Mouse (Mus musculus): Measurements from ENCODE around the gene Ttyh3.

Gene Ttyh3

GRCm38 (mm10) chr5:140609511-140610272 lies 39.1 kb downstream of the Ttyh3 start:
- no peak for DNase-seq (ENCODE audit: low spot score)

- no peak for DNase-seq (ENCODE audit: low spot score)
These were observed 40.2 kb downstream of the Ttyh3 start for GRCm38 (mm10) chr5:140608634-140609015.

DNA sequence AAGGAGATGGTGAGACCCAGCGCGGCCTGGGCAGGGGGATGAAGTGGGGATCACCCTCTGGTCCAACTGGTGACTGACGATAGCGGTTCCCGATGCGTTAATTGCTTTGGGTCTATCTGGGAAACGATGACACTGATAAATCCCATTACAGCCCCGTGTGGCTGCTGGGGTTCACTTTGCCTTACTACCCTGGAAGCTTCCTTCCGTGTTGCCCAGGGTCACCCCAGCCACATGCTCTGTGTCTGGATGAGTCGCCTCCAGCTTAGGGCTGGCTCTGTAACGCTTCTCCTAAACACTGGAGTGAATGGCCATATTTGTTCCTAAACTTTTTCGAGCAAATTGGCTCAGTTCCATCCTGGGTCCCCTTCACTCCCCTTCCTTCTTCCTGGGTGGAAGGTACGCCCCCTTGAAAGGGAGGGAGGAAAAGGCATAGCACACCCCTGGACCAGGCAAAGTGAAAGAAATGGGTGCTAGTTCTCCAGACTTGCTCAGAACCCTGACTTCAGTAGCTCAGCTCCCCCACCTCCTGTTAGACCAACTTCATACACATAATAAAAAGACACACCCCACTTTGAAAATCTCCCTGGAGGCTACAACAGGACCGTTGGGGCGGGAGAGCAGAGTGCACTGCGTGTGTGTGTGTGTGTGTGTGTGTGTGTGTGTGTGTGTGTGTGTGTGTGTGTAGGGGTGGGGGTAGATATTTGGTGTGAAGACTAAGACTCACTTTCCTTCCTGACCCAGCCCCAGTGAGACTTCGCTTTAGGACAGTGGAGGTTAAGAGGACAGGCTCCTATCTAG lies 40.8 kb downstream of the Ttyh3 start:
- DNase-seq (ENCODE audit: low spot score) = no peak

DNA sequence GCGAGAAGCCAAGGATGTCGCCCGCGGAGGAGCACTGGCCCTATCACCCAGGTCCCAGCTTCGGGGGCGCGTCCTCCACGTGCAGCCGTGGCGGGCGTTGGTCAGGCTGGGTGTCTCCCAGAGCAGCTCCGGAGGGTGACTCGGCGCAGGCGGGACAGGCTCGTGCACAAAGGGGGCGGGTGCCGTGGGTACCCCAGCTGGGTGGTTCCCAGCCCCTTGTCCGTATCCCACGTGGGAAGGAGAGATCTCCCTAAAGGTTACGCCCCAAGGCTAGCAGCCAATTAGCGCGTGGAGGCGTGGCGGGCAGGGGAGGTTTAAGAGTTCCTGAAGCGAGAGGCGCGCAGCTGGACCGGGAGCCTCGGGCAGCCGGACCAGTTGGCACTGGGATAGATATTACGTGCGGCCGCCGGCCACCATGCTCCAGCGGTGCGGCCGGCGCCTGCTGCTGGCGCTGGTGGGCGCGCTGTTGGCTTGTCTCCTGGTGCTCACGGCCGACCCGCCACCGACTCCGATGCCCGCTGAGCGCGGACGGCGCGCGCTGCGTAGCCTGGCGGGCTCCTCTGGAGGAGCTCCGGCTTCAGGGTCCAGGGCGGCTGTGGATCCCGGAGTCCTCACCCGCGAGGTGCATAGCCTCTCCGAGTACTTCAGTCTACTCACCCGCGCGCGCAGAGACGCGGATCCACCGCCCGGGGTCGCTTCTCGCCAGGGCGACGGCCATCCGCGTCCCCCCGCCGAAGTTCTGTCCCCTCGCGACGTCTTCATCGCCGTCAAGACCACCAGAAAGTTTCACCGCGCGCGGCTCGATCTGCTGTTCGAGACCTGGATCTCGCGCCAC lies 41.6 kb downstream of the Ttyh3 start, which contains the start of gene Lfng:
TSS of gene Lfng (plus strand) at position 320 of the 835 bp plus-strand sequence.
- DNase-seq (ENCODE audit: low spot score) = peak; percentile 91

GRCm38 (mm10) chr5:140606386-140606785 lies 42.4 kb downstream of the Ttyh3 start:
- no peak for DNase-seq (ENCODE audit: low spot score)

GRCm38 (mm10) chr5:140605228-140605627 lies 43.6 kb downstream of the Ttyh3 start:
- no peak for DNase-seq (ENCODE audit: low spot score)

DNA sequence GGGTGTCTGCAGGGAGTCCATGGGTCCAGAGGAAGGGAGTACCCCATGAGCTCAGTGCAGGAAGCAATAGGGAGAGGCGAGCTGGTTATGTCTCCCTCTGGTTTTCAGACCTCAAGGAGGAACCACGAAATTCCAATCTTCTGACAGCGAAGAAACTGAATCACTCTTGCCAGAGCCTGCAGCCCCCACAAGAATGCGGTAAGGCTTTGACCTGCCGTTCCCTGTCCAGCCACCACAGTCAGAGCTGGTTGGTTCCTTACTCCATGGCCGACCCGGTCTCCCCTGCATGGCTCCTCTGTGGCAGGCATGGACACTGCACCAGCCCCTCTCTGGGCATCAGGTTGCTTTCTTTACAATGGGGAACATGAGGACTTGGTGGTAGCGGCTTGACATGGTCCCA lies 44.4 kb downstream of the Ttyh3 start:
- DNase-seq (ENCODE audit: low spot score) = no peak

GRCm38 (mm10) chr5:140602540-140602939 lies 46.3 kb downstream of the Ttyh3 start:
- DNase-seq (ENCODE audit: low spot score) = no peak

- DNase-seq (ENCODE audit: low spot score) = no peak
These were observed 47.1 kb downstream of the Ttyh3 start for GRCm38 (mm10) chr5:140601712-140602111.

- DNase-seq (ENCODE audit: low spot score) = no peak
These were observed 48.9 kb downstream of the Ttyh3 start for GRCm38 (mm10) chr5:140599939-140600338.

- no peak for DNase-seq (ENCODE audit: low spot score)
These were observed 51.0 kb downstream of the Ttyh3 start for GRCm38 (mm10) chr5:140597787-140598186.

- DNase-seq (ENCODE audit: low spot score) = peak; percentile 60
These were observed 51.8 kb downstream of the Ttyh3 start for GRCm38 (mm10) chr5:140596927-140597588.

GRCm38 (mm10) chr5:140596426-140596825 lies 52.4 kb downstream of the Ttyh3 start:
- DNase-seq (ENCODE audit: low spot score) = no peak

DNA sequence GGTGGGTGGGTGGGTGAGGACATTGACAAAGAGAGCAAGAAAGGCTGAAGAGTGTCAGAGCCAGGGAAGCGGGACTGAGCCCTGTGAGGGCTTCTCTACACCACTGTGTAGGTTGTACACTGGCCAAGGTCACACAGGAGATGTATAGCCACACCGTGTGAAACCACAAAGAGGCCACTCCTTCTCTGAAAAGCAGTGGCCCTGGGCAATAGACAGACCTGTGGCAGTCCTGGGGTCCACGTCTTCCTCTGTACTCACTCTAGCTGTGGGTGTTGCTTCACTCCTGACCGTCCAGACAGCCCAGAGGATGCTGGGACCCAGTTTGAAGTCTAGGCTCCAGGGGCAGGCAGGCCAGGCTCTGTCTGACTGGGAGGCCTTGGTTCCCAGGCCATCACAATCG lies 54.0 kb downstream of the Ttyh3 start:
- DNase-seq (ENCODE audit: low spot score) = no peak

- DNase-seq (ENCODE audit: low spot score) = no peak
These were observed 59.6 kb downstream of the Ttyh3 start for GRCm38 (mm10) chr5:140589082-140589774.

GRCm38 (mm10) chr5:140583732-140584368 lies 65.0 kb downstream of the Ttyh3 start:
- DNase-seq (ENCODE audit: low spot score) = no peak

GRCm38 (mm10) chr5:140582995-140583731 lies 65.7 kb downstream of the Ttyh3 start:
- no peak for DNase-seq (ENCODE audit: low spot score)

DNA sequence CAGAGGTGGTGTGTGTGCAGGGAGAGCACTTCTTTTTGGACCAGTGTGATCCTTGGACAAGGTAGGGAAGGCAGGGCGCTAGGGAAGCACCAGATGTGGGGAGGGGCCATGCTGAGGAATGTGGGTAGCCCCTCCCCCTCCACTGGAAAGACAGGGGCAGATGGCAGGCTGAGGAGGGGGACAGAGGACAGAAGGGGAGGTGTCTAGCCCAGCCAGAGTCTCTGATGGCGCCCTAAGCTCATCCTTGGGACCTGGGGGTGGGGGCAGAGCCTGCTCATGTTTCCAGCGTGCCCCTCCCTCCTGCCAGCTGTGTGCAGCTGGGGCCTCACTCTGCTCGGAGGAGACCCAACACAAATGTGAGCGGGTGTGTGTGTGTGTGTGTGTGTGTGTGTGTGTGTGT lies 67.3 kb downstream of the Ttyh3 start:
- DNase-seq (ENCODE audit: low spot score) = no peak

DNA sequence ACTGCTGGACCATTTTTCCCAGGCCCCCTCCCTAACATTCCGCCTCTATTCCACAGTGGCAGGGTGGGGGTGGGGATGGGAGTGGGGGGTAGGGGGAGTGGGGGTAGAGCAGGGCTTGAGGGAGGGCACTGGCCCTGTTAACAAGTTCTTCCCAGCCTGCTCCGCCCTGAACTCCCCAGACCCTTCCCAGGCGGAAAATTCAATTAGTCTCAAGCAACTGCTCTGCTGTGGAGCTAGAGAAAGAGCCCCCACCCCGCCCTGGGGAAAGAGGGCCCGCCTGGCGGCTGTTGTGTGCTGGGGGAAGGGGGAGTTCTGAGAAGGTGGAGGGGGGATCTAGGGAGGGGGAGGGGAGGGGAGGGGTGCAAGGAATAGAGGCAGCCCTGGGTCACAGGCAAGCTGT lies 69.1 kb downstream of the Ttyh3 start:
- DNase-seq (ENCODE audit: low spot score) = no peak

GRCm38 (mm10) chr5:140579221-140579620 lies 69.6 kb downstream of the Ttyh3 start:
- no peak for DNase-seq (ENCODE audit: low spot score)
